Mouse (Mus musculus): ENCODE measurements around the gene Srbd1. TPM values are rescaled to one million over a fixed set of nuclear protein-coding genes. Genes with fewer than 3 reads are reported as not detected.
A peak's percentile ranks its signal among the peaks of the same experiment; 100 is the strongest.

The Srbd1 gene
- polyA plus RNA-seq, 1 experiment from 2014 or later, result 12.6 TPM

DNA sequence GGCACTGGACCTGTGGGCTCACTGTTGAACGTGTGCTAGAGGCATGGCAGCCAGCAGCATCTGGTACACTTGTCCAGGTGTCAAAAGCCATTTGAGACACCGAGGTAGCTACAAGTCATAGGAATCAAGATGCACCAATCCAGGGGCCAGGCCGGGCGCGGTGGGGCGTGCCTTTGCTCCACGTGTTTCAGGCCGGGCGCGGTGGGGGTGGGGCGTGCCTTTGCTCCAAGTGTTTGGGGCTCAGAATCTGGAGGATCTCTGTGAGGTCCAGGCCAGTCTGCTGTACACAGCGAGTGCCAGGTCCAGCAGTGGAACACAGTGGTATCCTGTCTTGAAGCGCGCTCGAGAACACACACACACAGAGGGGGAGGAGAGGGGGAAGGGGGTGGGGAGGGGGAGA is 17.7 kb upstream of the Srbd1 start:
- ATAC-seq (replicated peaks; ENCODE audit: low FRiP score) (no peak), DNase-seq (ENCODE audit: low spot score) (peak; percentile 67)
- 42% methylated on average over 15 of the region's 15 CpGs for WGBS

GRCm38 (mm10) chr17:86156999-86157398 is 12.0 kb upstream of the Srbd1 start:
- Histone ChIP-seq H3K36me3 (ENCODE audit: control insufficient read depth, insufficient read depth, low read length) (no peaks in the 10 kb centered on the region), H3K9ac (ENCODE audit: low read length) (no peak overlapping the region), H3K4me2 (ENCODE audit: low read depth, low read length, severe bottlenecking) (no peak overlapping the region), H3K4me3 (ENCODE audit: low read depth, low read length) (no peak overlapping the region), H3K4me1 (replicated peaks; ENCODE audit: control insufficient read depth, insufficient read depth, low read length) (no peaks in the 10 kb centered on the region), H3K9me3 (ENCODE audit: control insufficient read depth, low read length) (no peaks in the 10 kb centered on the region), H3K27ac (ENCODE audit: low read depth, low read length) (no peak overlapping the region), H3K27me3 (ENCODE audit: control insufficient read depth, insufficient read depth, low read length) (no peaks in the 10 kb centered on the region)
- ATAC-seq (replicated peaks; ENCODE audit: low FRiP score) (no peak), DNase-seq (ENCODE audit: low spot score) (no peak)
- 83% methylated on average over 6 of the region's 6 CpGs for WGBS

More for the DNA sequence above, 17.7 kb upstream of the Srbd1 start:
- Histone ChIP-seq H3K9me3 (ENCODE audit: control insufficient read depth, low read length) (no peaks in the 10 kb centered on the region), H3K27me3 (ENCODE audit: control insufficient read depth, insufficient read depth, low read length) (no peaks in the 10 kb centered on the region), H3K27ac (ENCODE audit: low read depth, low read length) (no peak overlapping the region), H3K36me3 (ENCODE audit: control insufficient read depth, insufficient read depth, low read length) (no peaks in the 10 kb centered on the region), H3K4me2 (ENCODE audit: low read depth, low read length, severe bottlenecking) (no peak overlapping the region), H3K9ac (ENCODE audit: low read length) (no peak overlapping the region), H3K4me1 (replicated peaks; ENCODE audit: control insufficient read depth, insufficient read depth, low read length) (no peaks in the 10 kb centered on the region), H3K4me3 (ENCODE audit: low read depth, low read length) (no peak overlapping the region)

- Histone ChIP-seq H3K4me2 (ENCODE audit: low read depth, low read length, severe bottlenecking) (no peak overlapping the region), H3K9me3 (ENCODE audit: control insufficient read depth, low read length) (no peaks in the 10 kb centered on the region), H3K9ac (ENCODE audit: low read length) (no peak overlapping the region), H3K4me3 (ENCODE audit: low read depth, low read length) (no peak overlapping the region), H3K4me1 (replicated peaks; ENCODE audit: control insufficient read depth, insufficient read depth, low read length) (0 out of 2 replicates have a peak, but pooled peaks cover under 1% of the 10 kb centered on the region), H3K27me3 (ENCODE audit: control insufficient read depth, insufficient read depth, low read length) (no peaks in the 10 kb centered on the region), H3K36me3 (ENCODE audit: control insufficient read depth, insufficient read depth, low read length) (no peaks in the 10 kb centered on the region), H3K27ac (ENCODE audit: low read depth, low read length) (no peak overlapping the region)
- 18% methylated on average over 5 of the region's 5 CpGs for WGBS
- ATAC-seq (replicated peaks; ENCODE audit: low FRiP score) (peak; percentile 90), DNase-seq (ENCODE audit: low spot score) (peak; percentile 57)
These were observed 5.9 kb upstream of the Srbd1 start for GRCm38 (mm10) chr17:86150867-86151348.

DNA sequence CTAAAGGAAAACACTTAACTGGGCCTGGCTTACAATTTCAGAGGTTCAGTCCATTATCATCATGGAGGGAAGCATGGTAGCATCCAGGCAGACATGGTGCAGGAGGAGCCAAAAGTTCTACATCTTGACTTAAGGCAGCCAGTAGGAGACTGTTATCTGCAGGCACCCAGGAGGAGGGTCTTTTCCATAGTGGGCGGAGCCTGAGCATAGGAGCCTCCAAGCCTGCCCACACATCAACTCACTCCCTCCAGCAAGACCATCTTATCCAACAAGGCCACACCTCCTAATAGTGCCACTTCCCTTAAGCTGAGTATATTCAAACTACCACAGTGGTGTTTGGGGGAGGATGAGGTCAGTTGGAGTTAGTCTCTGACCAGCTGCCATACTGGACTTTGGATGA is 4.8 kb upstream of the Srbd1 start:
- DNase-seq (ENCODE audit: low spot score) (no peak), ATAC-seq (replicated peaks; ENCODE audit: low FRiP score) (no peak)
- H3K27ac ChIP-seq (ENCODE audit: low read depth, low read length), result no peak overlapping the region
- no peak overlapping the region for H3K4me2 ChIP-seq (ENCODE audit: low read depth, low read length, severe bottlenecking)
- no peaks in the 10 kb centered on the region for H3K36me3 ChIP-seq (ENCODE audit: control insufficient read depth, insufficient read depth, low read length)
- no peaks in the 10 kb centered on the region for H3K9me3 ChIP-seq (ENCODE audit: control insufficient read depth, low read length)
- H3K9ac ChIP-seq (ENCODE audit: low read length), result no peak overlapping the region
- 96% methylated on average over 1 of the region's 1 CpGs for WGBS
- H3K4me1 ChIP-seq (replicated peaks; ENCODE audit: control insufficient read depth, insufficient read depth, low read length), result 0 out of 2 replicates have a peak, but pooled peaks cover 4% of the 10 kb centered on the region
- H3K4me3 ChIP-seq (ENCODE audit: low read depth, low read length), result no peak overlapping the region
- no peaks in the 10 kb centered on the region for H3K27me3 ChIP-seq (ENCODE audit: control insufficient read depth, insufficient read depth, low read length)

- peak overlapping the region; percentile 70 for H3K4me2 ChIP-seq (ENCODE audit: low read depth, low read length, severe bottlenecking)
- H3K4me1 ChIP-seq (replicated peaks; ENCODE audit: control insufficient read depth, insufficient read depth, low read length), result 0 out of 2 replicates have a peak, but pooled peaks cover 4% of the 10 kb centered on the region
- WGBS, result under 1% methylated on average over 33 of the region's 33 CpGs
- H3K27ac ChIP-seq (ENCODE audit: low read depth, low read length), result peak overlapping the region; percentile 12; the same call in 1 of the 2 replicates
- ATAC-seq (replicated peaks; ENCODE audit: low FRiP score) (peak; percentile 78), DNase-seq (ENCODE audit: low spot score) (no peak)
- H3K27me3 ChIP-seq (ENCODE audit: control insufficient read depth, insufficient read depth, low read length), result no peaks in the 10 kb centered on the region
- peak overlapping the region; percentile 62 for H3K4me3 ChIP-seq (ENCODE audit: low read depth, low read length)
- H3K36me3 ChIP-seq (ENCODE audit: control insufficient read depth, insufficient read depth, low read length), result no peaks in the 10 kb centered on the region; the same call in 1 of the 2 replicates
- H3K9me3 ChIP-seq (ENCODE audit: control insufficient read depth, low read length), result no peaks in the 10 kb centered on the region
- peak overlapping the region; percentile 74 for H3K9ac ChIP-seq (ENCODE audit: low read length)
These were observed 367 bp downstream of the Srbd1 start for GRCm38 (mm10) chr17:86144537-86145078.

DNA sequence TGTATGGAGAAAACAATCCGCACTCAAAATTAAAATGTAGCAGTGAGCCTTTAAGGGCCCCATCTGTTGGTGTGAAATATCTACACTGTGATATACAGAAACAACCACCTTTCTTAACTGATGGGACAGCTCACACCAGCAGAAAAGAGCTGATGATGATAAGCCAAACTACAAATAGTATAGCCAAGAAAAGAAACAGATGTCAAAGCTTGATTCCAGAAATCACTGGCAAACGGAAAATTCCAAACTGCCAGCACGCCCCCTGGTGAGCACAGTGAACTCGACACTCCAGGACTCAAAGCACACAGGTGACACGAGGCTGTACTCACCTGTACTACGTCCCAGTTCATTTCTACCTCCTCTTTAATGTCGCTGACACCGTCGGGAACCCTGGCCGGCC is 9.1 kb downstream of the Srbd1 start:
- Histone ChIP-seq H3K27me3 (ENCODE audit: control insufficient read depth, insufficient read depth, low read length) (no peaks in the 10 kb centered on the region), H3K9me3 (ENCODE audit: control insufficient read depth, low read length) (no peaks in the 10 kb centered on the region), H3K4me1 (replicated peaks; ENCODE audit: control insufficient read depth, insufficient read depth, low read length) (no peaks in the 10 kb centered on the region), H3K9ac (ENCODE audit: low read length) (no peak overlapping the region), H3K4me2 (ENCODE audit: low read depth, low read length, severe bottlenecking) (no peak overlapping the region), H3K4me3 (ENCODE audit: low read depth, low read length) (no peak overlapping the region), H3K36me3 (ENCODE audit: control insufficient read depth, insufficient read depth, low read length) (peaks cover 4% of the 10 kb centered on the region; the same call in 1 of the 2 replicates), H3K27ac (ENCODE audit: low read depth, low read length) (no peak overlapping the region)
- 82% methylated on average over 10 of the region's 10 CpGs for WGBS
- no peak for DNase-seq (ENCODE audit: low spot score)
- no peak for ATAC-seq (replicated peaks; ENCODE audit: low FRiP score)

DNA sequence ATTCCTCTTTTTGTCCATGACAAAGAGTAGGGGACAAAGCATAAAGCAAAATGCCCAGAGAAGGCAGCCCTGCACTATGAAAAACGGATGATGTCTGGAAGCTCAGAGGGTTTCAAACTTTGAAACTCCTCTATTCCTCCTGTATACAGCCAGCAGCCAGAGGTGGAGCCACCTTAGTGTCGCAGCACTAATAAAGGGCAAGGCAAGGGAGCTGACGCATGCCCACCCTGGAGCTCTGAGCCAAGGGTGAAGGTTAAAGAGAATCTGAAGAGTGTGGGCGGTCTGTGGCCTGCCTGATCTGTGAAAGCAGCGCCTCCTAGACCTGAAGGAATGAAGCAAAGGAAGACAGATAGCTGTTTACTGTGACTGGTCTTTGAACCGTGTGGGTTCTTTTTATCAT is 10.5 kb downstream of the Srbd1 start:
- ATAC-seq (replicated peaks; ENCODE audit: low FRiP score) (no peak), DNase-seq (ENCODE audit: low spot score) (no peak)
- H3K36me3 ChIP-seq (ENCODE audit: control insufficient read depth, insufficient read depth, low read length), result peaks cover 4% of the 10 kb centered on the region; the same call in 1 of the 2 replicates
- H3K9ac ChIP-seq (ENCODE audit: low read length), result no peak overlapping the region
- H3K4me2 ChIP-seq (ENCODE audit: low read depth, low read length, severe bottlenecking), result no peak overlapping the region
- H3K27me3 ChIP-seq (ENCODE audit: control insufficient read depth, insufficient read depth, low read length), result no peaks in the 10 kb centered on the region
- H3K9me3 ChIP-seq (ENCODE audit: control insufficient read depth, low read length), result no peaks in the 10 kb centered on the region
- WGBS, result 90% methylated on average over 6 of the region's 6 CpGs
- H3K4me1 ChIP-seq (replicated peaks; ENCODE audit: control insufficient read depth, insufficient read depth, low read length), result no peaks in the 10 kb centered on the region
- no peak overlapping the region for H3K27ac ChIP-seq (ENCODE audit: low read depth, low read length)
- H3K4me3 ChIP-seq (ENCODE audit: low read depth, low read length), result no peak overlapping the region

GRCm38 (mm10) chr17:86132534-86132933 is 12.4 kb downstream of the Srbd1 start:
- ATAC-seq (replicated peaks; ENCODE audit: low FRiP score) (no peak), DNase-seq (ENCODE audit: low spot score) (no peak)
- WGBS, result 82% methylated on average over 5 of the region's 5 CpGs
- no peak overlapping the region for H3K9ac ChIP-seq (ENCODE audit: low read length)
- no peak overlapping the region for H3K4me2 ChIP-seq (ENCODE audit: low read depth, low read length, severe bottlenecking)
- no peak overlapping the region for H3K27ac ChIP-seq (ENCODE audit: low read depth, low read length)
- H3K4me1 ChIP-seq (replicated peaks; ENCODE audit: control insufficient read depth, insufficient read depth, low read length), result no peaks in the 10 kb centered on the region
- H3K4me3 ChIP-seq (ENCODE audit: low read depth, low read length), result no peak overlapping the region
- H3K36me3 ChIP-seq (ENCODE audit: control insufficient read depth, insufficient read depth, low read length), result peaks cover 2% of the 10 kb centered on the region; the same call in 1 of the 2 replicates
- H3K9me3 ChIP-seq (ENCODE audit: control insufficient read depth, low read length), result no peaks in the 10 kb centered on the region
- H3K27me3 ChIP-seq (ENCODE audit: control insufficient read depth, insufficient read depth, low read length), result no peaks in the 10 kb centered on the region

DNA sequence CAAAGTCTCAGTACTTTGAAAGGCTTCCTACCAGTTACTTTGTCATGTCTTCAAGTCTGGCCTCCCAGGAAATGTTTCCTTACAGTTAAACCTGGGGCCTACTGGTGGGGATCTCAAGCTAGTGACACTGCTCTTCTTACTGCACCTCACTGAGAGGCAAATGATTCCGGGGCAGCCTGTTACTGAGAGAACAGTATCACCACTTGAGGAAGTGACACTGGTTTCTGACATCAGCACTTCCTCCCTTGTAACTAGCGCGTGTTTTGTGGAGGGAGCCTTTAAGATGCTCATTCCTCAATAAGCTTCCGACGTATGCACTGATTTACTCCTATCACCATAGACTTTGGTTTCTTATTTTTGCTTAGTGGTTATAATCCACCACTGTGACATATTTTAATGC is 16.8 kb downstream of the Srbd1 start:
- no peak overlapping the region for H3K4me3 ChIP-seq (ENCODE audit: low read depth, low read length)
- no peak overlapping the region for H3K27ac ChIP-seq (ENCODE audit: low read depth, low read length)
- no peak overlapping the region for H3K4me2 ChIP-seq (ENCODE audit: low read depth, low read length, severe bottlenecking)
- no peak for DNase-seq (ENCODE audit: low spot score)
- no peak for ATAC-seq (replicated peaks; ENCODE audit: low FRiP score)
- no peaks in the 10 kb centered on the region for H3K9me3 ChIP-seq (ENCODE audit: control insufficient read depth, low read length)
- 94% methylated on average over 5 of the region's 5 CpGs for WGBS
- no peaks in the 10 kb centered on the region for H3K27me3 ChIP-seq (ENCODE audit: control insufficient read depth, insufficient read depth, low read length)
- no peak overlapping the region for H3K9ac ChIP-seq (ENCODE audit: low read length)
- H3K36me3 ChIP-seq (ENCODE audit: control insufficient read depth, insufficient read depth, low read length), result no peaks in the 10 kb centered on the region; the same call in 1 of the 2 replicates
- H3K4me1 ChIP-seq (replicated peaks; ENCODE audit: control insufficient read depth, insufficient read depth, low read length), result no peaks in the 10 kb centered on the region

All from forebrain, embryonic 11.5 days (tissue).